Mouse (Mus musculus) gastrocnemius, adult 8-10 months (tissue): ENCODE results near the gene Rnaset2b. TPM values are rescaled to one million over a fixed set of nuclear protein-coding genes. Genes with fewer than 3 reads are reported as not detected.

Experiments
- total RNA-seq, 4 experiments: library from RNA; stranded (reverse); gene quantifications; 2 replicates each; pipeline ENCODE4 v1.2.4; 2022

Rnaset2b gene
- total RNA-seq, 4 experiments from 2014 or later = 114 to 128 (median 121) TPM

Other genes starting within 250 kb of the Rnaset2b start
- gene Ezr, start 187.8 kb upstream of the Rnaset2b start, total RNA-seq = 1 to 10 TPM in 3 of 4 experiments, under 1 TPM in 1; 0.58 to 1.5 (median 1.3) TPM
- 10 to 100 TPM; 21.1 to 25.6 (median 23.5) TPM for gene Rsph3b, start 22.0 kb upstream of the Rnaset2b start, total RNA-seq
- 10 to 100 TPM; 13.4 to 18.3 (median 15.7) TPM for gene Tagap1, start 9.5 kb upstream of the Rnaset2b start, total RNA-seq
- under 1 TPM in 3 of 4 experiments, not detected in 1; 0.27 to 0.68 (median 0.48) TPM for gene Gm49721, start 8.3 kb downstream of the Rnaset2b start, total RNA-seq
- not detected for gene Gm1604a, start 54.9 kb downstream of the Rnaset2b start, total RNA-seq
- 100 to 1,000 TPM in 3 of 4 experiments, 10 to 100 TPM in 1; 92.5 to 116 (median 107) TPM for gene Rps6ka2, start 199.5 kb downstream of the Rnaset2b start, total RNA-seq